Mouse (Mus musculus) inflammation-experienced regulatory T-cells, adult 6 months (primary cell): ENCODE data around the gene Kif26a. TPM values are rescaled to one million over a fixed set of nuclear protein-coding genes. Genes with fewer than 3 reads are reported as not detected.

Source experiments
- ATAC-seq: one replicate; pipeline ENCODE4 v1.8.0; 2017
- polyA plus RNA-seq, 3 experiments: library from polyadenylated mRNA; unstranded; fragments of 100-300 nt; shearing (Covaris generic); gene quantifications; one replicate each; pipeline ENCODE4 v1.2.1; 2017

Gene Kif26a
- polyA plus RNA-seq, 3 experiments from 2014 or later, result not detected

DNA sequence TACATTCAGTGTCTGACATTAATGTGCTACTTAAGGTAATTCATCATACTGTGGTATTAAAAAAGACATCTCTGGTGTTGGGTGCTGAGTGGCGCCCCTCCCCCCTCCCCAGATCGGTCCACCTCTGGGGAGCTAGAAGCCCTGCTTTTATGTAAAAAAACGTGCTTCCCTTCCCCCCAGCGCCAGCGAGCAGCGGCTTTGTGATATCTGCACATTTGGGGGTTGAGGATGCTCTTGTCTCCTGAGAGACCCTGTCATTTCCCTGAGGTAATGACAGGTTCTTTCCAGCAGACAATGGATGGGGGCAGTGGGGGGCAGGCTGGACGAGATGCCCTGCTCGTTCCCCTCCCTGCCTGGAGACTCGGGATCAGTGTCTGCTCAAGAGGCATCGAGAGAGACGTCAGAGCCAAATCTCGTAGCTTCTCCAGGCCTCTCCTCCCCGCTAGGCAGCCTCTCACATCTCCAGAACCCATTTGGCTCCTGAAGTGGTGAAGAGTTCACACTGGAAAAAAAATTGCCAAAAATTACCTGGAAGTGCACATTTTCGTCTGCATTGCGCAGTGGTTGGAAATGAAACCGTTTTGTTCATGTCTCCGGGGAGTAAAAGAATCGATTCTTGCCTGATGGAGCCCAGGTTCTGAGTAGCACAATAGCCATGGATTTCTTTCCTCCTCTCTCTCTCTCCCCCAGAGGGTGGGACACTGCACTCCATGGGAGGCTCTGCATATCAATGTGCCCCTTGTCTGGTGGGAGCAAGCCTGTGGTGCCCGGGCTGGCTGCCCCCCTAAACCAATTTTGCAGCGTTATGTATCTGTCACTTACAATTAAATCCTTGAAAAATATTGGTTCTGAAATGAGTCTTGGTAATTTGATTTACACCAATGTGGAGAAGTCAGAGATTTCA is 24.9 kb downstream of the Kif26a start:
- ATAC-seq, result no peak

DNA sequence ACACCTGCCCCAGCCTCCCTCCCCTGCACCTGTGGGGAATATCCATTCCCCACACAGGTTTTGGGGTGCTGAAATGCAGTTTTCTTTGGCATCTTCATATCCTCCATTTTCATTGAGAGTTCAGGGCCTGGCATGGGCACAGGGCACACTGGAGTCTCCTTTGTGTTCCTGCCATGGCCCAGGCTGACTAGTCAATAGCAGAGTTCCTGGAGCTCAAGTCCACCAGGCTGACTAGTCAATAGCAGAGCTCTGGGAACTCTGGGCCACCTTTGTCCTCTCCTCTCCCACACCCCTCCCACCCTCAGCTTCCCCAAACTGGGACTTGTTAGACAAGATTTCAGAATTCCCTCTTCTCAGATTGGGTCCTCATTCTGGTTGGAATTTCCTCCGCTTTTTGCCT is 25.6 kb downstream of the Kif26a start:
- ATAC-seq, result no peak

GRCm38 (mm10) chr12:112172214-112172613 is 26.2 kb downstream of the Kif26a start:
- ATAC-seq, result no peak

GRCm38 (mm10) chr12:112177679-112178078 is 31.7 kb downstream of the Kif26a start:
- no peak for ATAC-seq

- ATAC-seq, result no peak
Observed at GRCm38 (mm10) chr12:112179687-112180086, 33.7 kb downstream of the Kif26a start.

DNA sequence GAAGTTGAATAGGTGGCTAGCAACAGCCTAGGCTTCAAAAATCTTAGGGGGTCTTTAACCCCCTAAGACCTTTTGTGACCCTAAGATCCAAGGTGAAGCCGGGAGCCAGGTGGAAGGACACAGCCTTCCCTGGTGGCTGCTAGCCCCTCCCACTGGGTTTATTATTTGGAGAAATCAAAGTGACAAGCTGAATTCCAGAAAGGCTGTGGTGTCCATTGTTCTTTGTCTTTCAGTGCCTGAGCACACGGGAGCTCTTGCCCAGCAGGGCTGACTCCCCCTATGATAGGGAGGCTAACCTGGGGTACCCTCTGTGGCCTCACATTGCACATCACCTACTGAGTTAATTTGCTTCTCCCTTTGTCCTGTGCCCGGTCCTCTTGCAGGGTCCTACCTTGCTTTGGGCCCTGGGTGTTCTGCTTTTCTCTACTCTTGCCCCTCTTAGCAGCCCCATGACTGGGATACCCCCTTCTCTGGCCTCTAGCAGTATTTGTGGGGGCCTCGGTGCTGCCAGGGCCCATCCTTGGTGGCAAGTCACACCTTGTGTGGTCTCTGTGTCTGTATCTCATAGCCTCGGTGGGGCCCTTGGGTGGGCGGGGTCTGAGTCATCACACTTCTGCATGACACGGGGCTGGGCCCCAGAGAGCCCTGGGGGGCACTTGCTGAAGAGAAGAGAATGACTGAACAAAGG is 36.1 kb downstream of the Kif26a start:
- ATAC-seq, result no peak

- ATAC-seq, result no peak
Observed at GRCm38 (mm10) chr12:112182609-112182955, 36.6 kb downstream of the Kif26a start.

GRCm38 (mm10) chr12:112183675-112184074 is 37.7 kb downstream of the Kif26a start:
- no peak for ATAC-seq

DNA sequence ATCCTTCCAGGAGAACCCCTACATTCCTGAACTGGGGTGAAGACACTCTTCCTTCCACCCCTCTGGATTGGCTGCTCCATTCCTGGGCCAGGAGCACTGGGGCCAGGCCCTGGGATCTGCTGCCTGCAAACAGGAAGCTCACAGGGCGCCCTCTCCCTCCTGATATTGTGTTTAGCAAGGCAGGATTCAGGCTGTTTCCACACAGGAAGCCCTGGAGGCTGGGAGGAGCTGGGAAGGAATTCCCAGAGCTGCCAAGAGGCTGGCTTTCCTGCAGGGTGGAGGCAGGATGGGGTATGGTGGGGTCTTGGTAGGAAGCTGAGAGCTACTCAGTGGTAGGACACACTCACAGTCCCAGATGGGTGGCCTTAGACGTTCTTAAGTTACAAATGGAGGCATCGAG is 38.4 kb downstream of the Kif26a start:
- ATAC-seq, result no peak

DNA sequence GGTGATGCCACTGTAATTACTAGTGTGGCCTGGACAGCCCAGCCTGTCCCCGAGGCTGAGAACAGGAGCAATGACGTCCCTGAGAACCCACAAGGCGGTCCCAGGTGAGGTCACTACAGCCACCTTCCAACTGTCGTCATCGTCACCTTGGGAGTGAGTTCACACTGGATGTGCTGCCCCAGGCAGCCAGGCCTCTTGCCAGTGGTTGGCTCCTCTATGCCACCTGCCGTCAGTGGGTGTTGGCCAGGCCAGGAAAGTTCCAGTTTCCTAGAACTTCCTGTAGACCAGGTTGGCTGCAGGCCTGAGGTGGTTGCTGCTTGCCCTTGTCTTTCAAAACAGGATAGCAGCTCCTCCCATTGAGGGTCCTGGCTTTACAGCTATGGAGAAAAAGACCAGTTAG is 40.9 kb downstream of the Kif26a start:
- ATAC-seq, result no peak

DNA sequence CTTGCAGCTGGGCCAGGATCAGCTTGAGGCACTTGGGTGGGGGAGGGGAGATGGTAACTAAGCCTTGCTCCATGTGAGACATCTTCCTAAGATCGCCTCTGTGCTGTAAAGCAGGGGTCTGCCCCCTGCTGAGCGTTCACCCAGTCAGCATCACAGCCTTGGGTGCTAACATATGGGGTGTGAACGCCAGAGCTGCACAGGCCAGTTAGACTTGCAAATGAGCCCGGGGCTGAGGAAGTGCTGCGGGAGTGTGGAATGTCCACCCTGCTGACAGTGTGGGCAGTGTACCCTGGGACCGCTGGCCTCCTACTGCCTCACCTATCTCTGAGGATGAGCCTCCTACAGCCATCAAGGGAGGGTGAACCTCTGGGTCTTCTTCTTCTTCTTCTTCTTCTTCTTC is 45.7 kb downstream of the Kif26a start:
- ATAC-seq, result no peak

GRCm38 (mm10) chr12:112195019-112195418 is 49.0 kb downstream of the Kif26a start:
- ATAC-seq, result no peak

DNA sequence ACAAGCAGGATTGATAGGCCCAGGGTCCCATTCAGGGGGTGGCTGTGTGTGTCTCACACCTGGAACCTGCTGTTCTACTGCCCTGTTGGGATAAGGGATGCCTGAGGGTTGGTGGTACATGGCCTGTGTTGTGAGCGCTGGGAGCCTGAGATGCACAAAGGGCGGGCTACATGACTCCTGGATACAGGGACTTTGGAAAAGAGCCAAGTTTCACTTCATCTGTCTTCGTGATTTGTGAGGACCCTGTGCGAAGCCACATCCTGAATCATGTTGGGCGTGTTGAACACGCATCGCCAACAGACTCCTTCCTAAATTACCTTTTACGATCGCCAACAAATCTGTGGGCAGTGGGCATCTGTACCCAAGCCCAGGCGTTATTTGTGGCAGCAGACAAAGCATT is 50.6 kb downstream of the Kif26a start:
- no peak for ATAC-seq

GRCm38 (mm10) chr12:112199363-112199762 is 53.4 kb downstream of the Kif26a start:
- no peak for ATAC-seq

DNA sequence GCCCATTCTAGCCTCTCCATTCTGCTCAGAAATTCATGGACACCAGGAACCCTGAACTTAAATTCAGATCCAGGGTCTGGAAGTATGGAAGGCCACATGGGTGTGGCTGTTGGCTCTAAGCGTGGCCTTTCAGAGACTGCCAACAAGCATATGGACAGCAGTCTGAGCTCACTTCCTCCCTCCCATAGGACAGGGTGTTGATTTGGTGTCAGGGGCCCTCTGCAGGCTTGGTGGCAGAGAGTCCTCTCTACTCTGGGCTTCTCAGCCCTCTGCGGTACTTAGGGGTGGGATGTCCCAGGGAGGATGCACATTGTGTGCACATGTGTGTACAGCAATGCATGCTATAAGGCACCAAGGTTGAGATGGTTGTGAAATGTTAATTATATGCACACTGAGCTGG is 54.0 kb downstream of the Kif26a start:
- no peak for ATAC-seq

- ATAC-seq, result no peak
Observed at GRCm38 (mm10) chr12:112207163-112207562, 61.2 kb downstream of the Kif26a start.

GRCm38 (mm10) chr12:112207734-112208133 is 61.7 kb downstream of the Kif26a start:
- no peak for ATAC-seq

- ATAC-seq, result no peak
Observed at GRCm38 (mm10) chr12:112210622-112211021, 64.6 kb downstream of the Kif26a start.

DNA sequence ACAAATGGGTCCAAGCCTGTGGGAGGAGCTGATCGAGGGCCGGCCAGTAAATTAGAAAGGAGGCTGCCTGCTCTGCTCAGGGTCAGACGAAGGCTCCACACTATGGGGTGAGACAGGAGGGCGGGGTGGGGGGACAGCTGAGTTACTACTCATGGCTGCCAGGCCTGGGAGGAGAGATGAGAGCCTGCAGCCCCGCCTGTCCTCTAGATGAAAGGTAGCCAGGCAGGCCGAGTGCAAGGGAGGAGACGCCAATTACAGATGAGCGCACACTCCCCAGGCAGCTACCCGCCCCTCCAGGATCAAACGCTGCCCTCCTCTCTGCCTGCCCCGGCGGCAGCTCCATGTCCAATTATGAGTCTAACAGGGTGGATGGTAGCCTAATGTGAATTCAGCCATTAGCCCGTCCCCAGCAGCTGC is 68.4 kb downstream of the Kif26a start:
- ATAC-seq, result no peak

- no peak for ATAC-seq
Observed at GRCm38 (mm10) chr12:112215545-112215944, 69.5 kb downstream of the Kif26a start.

DNA sequence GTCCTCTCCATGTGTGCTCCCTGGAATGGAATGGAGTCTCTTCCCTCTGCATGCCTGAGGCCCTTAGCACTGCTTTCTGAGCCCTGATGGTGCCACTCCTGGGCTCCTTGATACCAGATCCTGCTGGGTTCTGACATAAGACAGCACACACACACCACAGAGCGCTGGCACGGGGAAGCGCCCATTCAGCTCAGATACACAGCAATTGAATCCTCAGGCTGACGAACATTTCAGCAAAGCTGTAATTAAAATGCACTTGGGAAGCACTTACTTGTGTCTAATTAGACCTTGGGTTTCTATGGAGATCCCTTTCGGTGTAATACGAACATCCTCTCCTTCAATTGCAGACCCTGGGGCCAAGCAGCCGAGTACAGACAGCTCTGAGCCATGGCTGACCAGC is 71.0 kb downstream of the Kif26a start:
- no peak for ATAC-seq

GRCm38 (mm10) chr12:112217681-112218080 is 71.7 kb downstream of the Kif26a start:
- ATAC-seq, result no peak

DNA sequence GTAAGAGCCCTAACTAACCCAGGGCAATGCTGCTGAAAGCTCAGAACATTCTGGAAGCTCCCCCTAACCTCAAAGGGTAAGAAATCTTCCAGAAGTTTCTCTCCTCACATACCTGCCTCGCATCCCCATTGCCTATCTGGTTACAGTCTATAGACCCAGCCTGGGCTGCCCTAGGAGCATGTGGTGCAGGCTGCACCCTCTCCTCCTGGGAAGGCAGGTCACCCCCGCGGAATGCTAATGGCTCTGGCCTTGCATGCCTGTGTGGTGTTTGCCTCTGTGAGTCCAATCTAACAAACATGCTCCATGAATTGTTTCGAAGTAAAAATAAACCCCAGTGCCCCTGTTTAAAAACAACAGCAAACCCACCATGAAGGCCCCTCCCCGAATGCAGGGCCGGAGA is 75.3 kb downstream of the Kif26a start:
- ATAC-seq, result no peak

GRCm38 (mm10) chr12:112221754-112222439 is 75.9 kb downstream of the Kif26a start:
- no peak for ATAC-seq
